Comparison of ENCODE assay signal across 8 mouse cellular contexts in genomic region chr10:12813211-12813811, GRCm38 (mm10). TPM values are rescaled to one million over a fixed set of nuclear protein-coding genes. Genes with fewer than 3 reads are reported as not detected.
DNase-seq lines count a peak whose midpoint lies in the region; ATAC-seq and TF ChIP-seq lines count a peak whose summit lies in the region.

No protein-coding gene starts in this region.

- no peak for TF ChIP-seq CTCF in kidney, adult 2 months (conservative IDR thresholded peaks at IDR 0.05; ENCODE audit: insufficient read depth, insufficient read length, low read depth, low read length)

- no peak overlapping the region for H3K4me3 ChIP-seq in forebrain, embryonic 12.5 days (replicated peaks)
- H3K4me3 ChIP-seq in forebrain, embryonic 15.5 days, result no peak overlapping the region
- H3K4me3 ChIP-seq in kidney, adult 2 months (ENCODE audit: insufficient read depth, low read depth, low read length), result peak overlapping the region; percentile 43
- no peak overlapping the region for H3K4me3 ChIP-seq in forebrain, embryonic 14.5 days (ENCODE audit: low read depth, low read length)

- no peak overlapping the region for H3K4me2 ChIP-seq in forebrain, embryonic 12.5 days
- no peak overlapping the region for H3K4me2 ChIP-seq in forebrain, embryonic 15.5 days (replicated peaks)
- H3K4me2 ChIP-seq in forebrain, embryonic 14.5 days (ENCODE audit: low read length), result no peak overlapping the region

- WGBS in forebrain, embryonic 12.5 days, result 79% methylated on average over 12 of the region's 12 CpGs
- WGBS in forebrain, embryonic 15.5 days, result 75% methylated on average over 12 of the region's 12 CpGs
- WGBS in kidney, adult 2 months, result 60% methylated on average over 12 of the region's 12 CpGs
- 75% methylated on average over 12 of the region's 12 CpGs for WGBS in forebrain, embryonic 14.5 days

- peaks cover 13% of the 10 kb centered on the region for H3K4me1 ChIP-seq in forebrain, embryonic 12.5 days
- 0 out of 2 replicates have a peak, but pooled peaks cover 5% of the 10 kb centered on the region for H3K4me1 ChIP-seq in forebrain, embryonic 15.5 days
- peaks cover 20% of the 10 kb centered on the region; the same call in 1 of the 2 replicates for H3K4me1 ChIP-seq in kidney, adult 2 months (ENCODE audit: control insufficient read depth, insufficient read depth, low read length)
- H3K4me1 ChIP-seq in forebrain, embryonic 14.5 days (ENCODE audit: control insufficient read depth, insufficient read depth, low read length), result peaks cover 8% of the 10 kb centered on the region

- ATAC-seq in forebrain, embryonic 12.5 days (ENCODE audit: low FRiP score), result no peak
- ATAC-seq in forebrain, embryonic 15.5 days (replicated peaks), result no peak
- ATAC-seq in erythroid progenitor cell, adult 5-6 weeks (replicated peaks; ENCODE audit: low FRiP score, poor library complexity, severe bottlenecking), result peak; percentile 83
- ATAC-seq in megakaryocyte-erythroid progenitor cell, adult 5-6 weeks (replicated peaks; ENCODE audit: low FRiP score, low TSS enrichment, poor library complexity, severe bottlenecking), result peak; percentile 83
- ATAC-seq in forebrain, embryonic 14.5 days, result no peak

- 0 out of 2 replicates have a peak overlapping the region, but pooled peaks have one; percentile 36 for H3K27ac ChIP-seq in forebrain, embryonic 12.5 days
- H3K27ac ChIP-seq in forebrain, embryonic 15.5 days (replicated peaks), result no peak overlapping the region
- peak overlapping the region; percentile 97 for H3K27ac ChIP-seq in kidney, adult 2 months (ENCODE audit: insufficient read depth, low read depth, low read length)
- no peak overlapping the region for H3K27ac ChIP-seq in forebrain, embryonic 14.5 days (ENCODE audit: low read depth, low read length)

- no peak for TF ChIP-seq POLR2A in kidney, adult 2 months (IDR thresholded peaks at IDR 0.05; ENCODE audit: low read depth, low read length)

- no peaks in the 10 kb centered on the region for H3K9me3 ChIP-seq in forebrain, embryonic 12.5 days
- H3K9me3 ChIP-seq in forebrain, embryonic 15.5 days, result no peaks in the 10 kb centered on the region
- no peaks in the 10 kb centered on the region for H3K9me3 ChIP-seq in forebrain, embryonic 14.5 days (replicated peaks; ENCODE audit: control insufficient read depth, low read length)

- H3K9ac ChIP-seq in forebrain, embryonic 12.5 days, result no peak overlapping the region
- no peak overlapping the region for H3K9ac ChIP-seq in forebrain, embryonic 15.5 days (replicated peaks)
- no peak overlapping the region for H3K9ac ChIP-seq in forebrain, embryonic 14.5 days (ENCODE audit: low read length)

- peak; percentile 72 for DNase-seq in kidney, adult 2 months
- DNase-seq in cerebellum, adult 9-11 months, result no peak
- no peak for DNase-seq in gastrocnemius, adult 8-10 months (ENCODE audit: low spot score in 2 of 2)
- DNase-seq in forebrain, embryonic 14.5 days (ENCODE audit: low spot score), result no peak

- no peaks in the 10 kb centered on the region for H3K27me3 ChIP-seq in forebrain, embryonic 12.5 days
- H3K27me3 ChIP-seq in forebrain, embryonic 15.5 days, result no peaks in the 10 kb centered on the region
- H3K27me3 ChIP-seq in kidney, adult 2 months (replicated peaks; ENCODE audit: control insufficient read depth, insufficient read depth, low read length), result no peaks in the 10 kb centered on the region
- H3K27me3 ChIP-seq in forebrain, embryonic 14.5 days (replicated peaks; ENCODE audit: control insufficient read depth, insufficient read depth, low read length), result no peaks in the 10 kb centered on the region

- no peaks in the 10 kb centered on the region for H3K36me3 ChIP-seq in forebrain, embryonic 12.5 days (replicated peaks)
- no peaks in the 10 kb centered on the region for H3K36me3 ChIP-seq in forebrain, embryonic 15.5 days
- H3K36me3 ChIP-seq in kidney, adult 2 months (ENCODE audit: control insufficient read depth, insufficient read depth, low read length), result no peaks in the 10 kb centered on the region
- H3K36me3 ChIP-seq in forebrain, embryonic 14.5 days (ENCODE audit: control insufficient read depth, insufficient read depth, low read length), result no peaks in the 10 kb centered on the region

RNA-seq across cellular contexts. Expression of gene Utrn, which starts 55.9 kb away (rescaled TPM):
- 30.2 and 34.3 TPM in 2 replicates for polyA plus RNA-seq in forebrain, embryonic 12.5 days (2016; fragmentation: Nextera tagmentation; extraction: Ambion mirVana)
- 17.8 and 18.4 TPM in 2 replicates for polyA plus RNA-seq in forebrain, embryonic 15.5 days (2015; fragmentation: Nextera tagmentation; extraction: Ambion mirVana)
- 8.3 and 23.5 TPM in 2 replicates for total RNA-seq in erythroid progenitor cell, adult 5-6 weeks (2015; ENCODE audit: low replicate concordance)
- 6.3 and 11.8 TPM in 2 replicates for total RNA-seq in erythroid progenitor cell, adult 5-6 weeks (2017; ENCODE audit: low replicate concordance)
- polyA plus RNA-seq in kidney, adult 2 months (2012; rRNA removed), result 20.8 and 21.1 TPM in 2 replicates
- 22.7 and 27.6 TPM in 2 replicates for total RNA-seq in megakaryocyte-erythroid progenitor cell, adult 5-6 weeks (2014; fragmentation: Nextera tagmentation)
- total RNA-seq in megakaryocyte-erythroid progenitor cell, adult 5-6 weeks (2017), result 17.9 and 24.2 TPM in 2 replicates
- total RNA-seq in gastrocnemius, adult 8-10 months (2022), result 10 to 100 TPM; 17.2 to 23.0 (median 20.2) TPM
- polyA plus RNA-seq in forebrain, embryonic 14.5 days (2014; fragmentation: Nextera tagmentation; extraction: Ambion mirVana), result 7.2 and 15.8 TPM in 2 replicates

Comparison
In these comparisons a context has a peak if more than half of its experiments do, and no peak if none do; other contexts are left out.
1. H3K27ac ChIP-seq: peak in forebrain, embryonic 12.5 days (single experiment) and kidney, adult 2 months (single experiment); none in forebrain, embryonic 15.5 days (single experiment) and forebrain, embryonic 14.5 days (single experiment).
2. ATAC-seq: peak in erythroid progenitor cell, adult 5-6 weeks (single experiment) and megakaryocyte-erythroid progenitor cell, adult 5-6 weeks (single experiment); none in forebrain, embryonic 12.5 days (single experiment), forebrain, embryonic 15.5 days (single experiment) and forebrain, embryonic 14.5 days (single experiment).